Mouse (Mus musculus): Measurements from ENCODE around the gene Spem2. TPM values are rescaled to one million over a fixed set of nuclear protein-coding genes. Genes with fewer than 3 reads are reported as not detected.
"Not testable (repeated sequence)": the region's sequence is repeated elsewhere in the genome, so short reads cannot be mapped to it uniquely, and the experiment has no call there.

Gene Spem2
- not detected in 2 replicates for polyA plus RNA-seq (2016; fragmentation: Nextera tagmentation; extraction: Ambion mirVana)

- 89% methylated on average over 2 of the region's 2 CpGs for WGBS
- no peak within 1 kb of the TSS for H3K4me3 ChIP-seq
Observed at GRCm38 (mm10) chr11:69818365-69818764, at the start of gene Spem2. Gene Spem2, minus strand, starts transcription at chr11:69818465.

DNA sequence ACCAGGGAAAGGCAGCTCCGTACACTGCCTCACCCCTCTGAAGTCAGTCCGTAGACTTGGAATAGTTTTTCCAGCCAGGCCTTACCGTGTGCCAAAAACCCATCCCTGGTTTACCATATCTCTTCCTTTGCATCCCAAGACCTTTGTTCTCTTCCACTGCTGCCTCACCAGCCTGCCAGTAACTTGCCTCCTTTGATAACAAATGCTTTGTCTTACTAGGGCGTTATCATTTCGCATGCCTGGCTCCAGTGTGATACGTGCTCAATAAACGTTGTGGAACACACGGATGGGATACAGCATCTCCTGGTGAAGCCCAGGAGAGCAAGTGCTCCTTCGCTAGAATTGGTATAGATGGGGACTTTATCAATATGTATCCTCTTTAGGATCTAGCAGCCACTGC is 49.1 kb upstream of the Spem2 start:
- Histone ChIP-seq H3K4me3 (no peak overlapping the region), H3K27ac (no peak overlapping the region), H3K27me3 (ENCODE audit: low read depth, poor library complexity, severe bottlenecking) (no peaks in the 10 kb centered on the region), H3K9me3 (replicated peaks) (no peaks in the 10 kb centered on the region), H3K4me1 (peaks cover 5% of the 10 kb centered on the region; the same call in 1 of the 2 replicates), H3K36me3 (no peaks in the 10 kb centered on the region)
- 72% methylated on average over 9 of the region's 9 CpGs for WGBS
- DNase-seq (ENCODE audit: low spot score) = no peak

More at GRCm38 (mm10) chr11:69818365-69818764, at the start of gene Spem2:
- Histone ChIP-seq H3K27me3 (ENCODE audit: low read depth, poor library complexity, severe bottlenecking) (no peaks in the 10 kb centered on the region), H3K27ac (no peak within 1 kb of the TSS), H3K4me1 (no peaks in the 10 kb centered on the region), H3K36me3 (no peaks in the 10 kb centered on the region), H3K9me3 (replicated peaks) (no peaks in the 10 kb centered on the region)
- no peak for DNase-seq (ENCODE audit: low spot score)

GRCm38 (mm10) chr11:69865561-69865960 is 47.3 kb upstream of the Spem2 start:
- Histone ChIP-seq H3K27ac (no peak overlapping the region), H3K4me1 (peaks cover 5% of the 10 kb centered on the region; the same call in 1 of the 2 replicates), H3K27me3 (ENCODE audit: low read depth, poor library complexity, severe bottlenecking) (no peaks in the 10 kb centered on the region), H3K36me3 (no peaks in the 10 kb centered on the region), H3K9me3 (replicated peaks) (no peaks in the 10 kb centered on the region), H3K4me3 (no peak overlapping the region)
- no peak for DNase-seq (ENCODE audit: low spot score)
- WGBS = 88% methylated on average over 9 of the region's 9 CpGs

GRCm38 (mm10) chr11:69864138-69864860 is 46.0 kb upstream of the Spem2 start:
- Histone ChIP-seq H3K36me3 (no peaks in the 10 kb centered on the region), H3K4me1 (no peaks in the 10 kb centered on the region), H3K4me3 (no peak overlapping the region), H3K27me3 (ENCODE audit: low read depth, poor library complexity, severe bottlenecking) (peaks cover 11% of the 10 kb centered on the region), H3K27ac (no peak overlapping the region), H3K9me3 (replicated peaks) (no peaks in the 10 kb centered on the region)
- WGBS = 63% methylated on average over 8 of the region's 8 CpGs
- DNase-seq (ENCODE audit: low spot score) = no peak

GRCm38 (mm10) chr11:69863729-69864128 is 45.5 kb upstream of the Spem2 start:
- peaks cover 16% of the 10 kb centered on the region for H3K27me3 ChIP-seq (ENCODE audit: low read depth, poor library complexity, severe bottlenecking)
- H3K4me3 ChIP-seq; DNase-seq (ENCODE audit: low spot score); H3K27ac ChIP-seq; H3K36me3 ChIP-seq; H3K9me3 ChIP-seq (replicated peaks); H3K4me1 ChIP-seq: not testable (repeated sequence)
- WGBS = 82% methylated on average over 3 of the region's 3 CpGs

DNA sequence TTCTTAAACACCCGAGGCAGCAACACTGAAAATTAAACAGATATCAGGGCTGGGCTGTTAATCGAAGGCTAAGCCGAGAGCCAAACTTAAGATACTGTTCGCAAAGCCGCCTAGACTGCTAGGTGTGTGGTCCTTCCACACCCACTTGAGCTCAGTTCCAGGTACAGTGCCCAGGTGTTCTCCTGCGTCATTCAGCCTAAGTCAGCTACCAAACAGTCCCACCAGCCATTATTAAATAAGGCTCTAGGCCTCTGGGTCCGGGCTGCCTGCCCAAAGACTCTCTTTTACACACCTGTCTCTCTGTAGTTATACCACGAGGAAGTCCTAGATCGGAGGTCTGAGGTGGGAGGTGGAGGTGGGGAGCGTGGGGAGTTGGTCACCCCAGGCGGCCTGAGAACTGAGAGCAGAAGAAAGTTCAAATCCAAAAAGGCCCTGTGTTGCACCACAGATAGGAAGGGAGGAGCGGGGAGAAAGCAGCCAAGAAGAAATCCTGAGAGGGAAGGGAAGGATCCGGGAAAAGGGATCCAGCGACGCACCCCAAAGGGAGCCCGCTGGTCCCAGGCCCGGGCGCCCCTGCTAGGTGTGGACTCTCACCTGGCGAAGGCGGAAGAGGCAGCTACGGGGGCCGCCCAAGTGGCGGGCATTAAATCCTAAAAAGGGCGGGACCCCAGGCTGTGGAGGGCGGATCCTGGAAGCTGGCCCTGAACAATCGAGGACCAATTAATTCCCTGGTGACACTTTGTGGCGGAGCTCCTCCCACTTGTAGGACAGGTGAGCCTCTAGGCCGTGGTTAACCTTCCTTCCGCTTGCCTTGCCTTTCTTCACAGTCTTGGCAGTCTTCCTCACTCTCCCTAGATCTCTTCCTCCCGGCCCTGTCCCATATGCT is 40.1 kb upstream of the Spem2 start, which contains the start of gene Tnk1:
Gene Tnk1 (minus strand): TSS at position 618 of the 886 bp plus-strand sequence.
- H3K9me3 ChIP-seq (replicated peaks) = no peaks in the 10 kb centered on the region
- peaks cover 27% of the 10 kb centered on the region for H3K4me1 ChIP-seq
- peak within 1 kb of the TSS; percentile 20; the same call in 1 of the 2 replicates for H3K4me3 ChIP-seq
- H3K36me3 ChIP-seq = no peaks in the 10 kb centered on the region
- H3K27me3 ChIP-seq (ENCODE audit: low read depth, poor library complexity, severe bottlenecking) = peaks cover 50% of the 10 kb centered on the region
- DNase-seq (ENCODE audit: low spot score) = no peak
- no peak within 1 kb of the TSS for H3K27ac ChIP-seq
- WGBS = 19% methylated on average over 30 of the region's 30 CpGs

GRCm38 (mm10) chr11:69855347-69855746 is 37.1 kb upstream of the Spem2 start:
- peaks cover 50% of the 10 kb centered on the region for H3K27me3 ChIP-seq (ENCODE audit: low read depth, poor library complexity, severe bottlenecking)
- 24% methylated on average over 16 of the region's 16 CpGs for WGBS
- H3K4me3 ChIP-seq = peak overlapping the region; percentile 2
- DNase-seq (ENCODE audit: low spot score) = peak; percentile 78
- H3K9me3 ChIP-seq (replicated peaks) = no peaks in the 10 kb centered on the region
- peak overlapping the region; percentile 53; the same call in 1 of the 2 replicates for H3K27ac ChIP-seq
- H3K36me3 ChIP-seq = peaks cover 29% of the 10 kb centered on the region
- peaks cover 42% of the 10 kb centered on the region for H3K4me1 ChIP-seq

DNA sequence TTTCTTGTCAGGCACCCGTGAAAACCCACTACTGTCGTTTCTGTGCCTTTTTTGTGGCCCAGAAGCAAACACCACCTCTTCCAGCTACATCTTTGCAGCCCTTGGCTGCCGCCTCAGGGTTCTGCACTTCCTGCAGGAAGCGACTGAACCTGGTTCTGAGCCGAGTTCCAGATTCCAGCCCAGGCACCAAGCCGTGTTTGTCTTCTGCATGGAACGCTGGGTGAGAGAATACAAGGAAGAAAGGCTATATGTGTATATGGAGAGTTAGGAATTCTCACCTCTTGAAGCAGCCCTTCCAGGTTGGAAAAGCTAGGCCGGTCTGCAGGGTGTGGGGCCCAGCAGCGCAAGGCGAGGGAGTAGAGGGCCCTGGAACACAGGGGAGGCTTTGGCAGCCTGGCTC is 36.4 kb upstream of the Spem2 start:
- Histone ChIP-seq H3K9me3 (replicated peaks) (no peaks in the 10 kb centered on the region), H3K27ac (0 out of 2 replicates have a peak overlapping the region, but pooled peaks have one; percentile 53), H3K36me3 (peaks cover 35% of the 10 kb centered on the region), H3K27me3 (ENCODE audit: low read depth, poor library complexity, severe bottlenecking) (peaks cover 43% of the 10 kb centered on the region), H3K4me3 (no peak overlapping the region), H3K4me1 (peaks cover 43% of the 10 kb centered on the region)
- WGBS = 87% methylated on average over 10 of the region's 10 CpGs
- no peak for DNase-seq (ENCODE audit: low spot score)

DNA sequence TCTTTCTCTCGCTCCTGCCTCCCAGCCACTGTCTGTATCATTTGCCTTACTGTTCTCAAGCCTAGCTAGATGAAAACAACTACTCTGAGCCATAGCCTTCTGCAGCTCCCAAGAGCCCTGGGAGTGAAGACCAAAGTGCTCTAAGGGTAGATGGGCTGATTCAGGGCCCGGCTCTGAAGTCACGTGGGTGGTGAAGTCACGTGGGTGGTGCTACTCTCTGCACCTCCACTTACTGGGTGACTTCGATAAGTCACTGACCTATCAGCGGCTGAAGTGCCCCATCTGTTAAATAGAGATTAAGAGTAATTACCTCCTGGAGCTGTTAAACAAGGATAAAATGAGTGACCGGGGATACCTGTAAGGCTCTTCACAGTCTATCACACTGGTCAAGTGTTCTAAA is 35.7 kb upstream of the Spem2 start:
- Histone ChIP-seq H3K4me3 (no peak overlapping the region), H3K27ac (0 out of 2 replicates have a peak overlapping the region, but pooled peaks have one; percentile 19), H3K9me3 (replicated peaks) (no peaks in the 10 kb centered on the region), H3K27me3 (ENCODE audit: low read depth, poor library complexity, severe bottlenecking) (peaks cover 36% of the 10 kb centered on the region), H3K36me3 (peaks cover 42% of the 10 kb centered on the region), H3K4me1 (peaks cover 43% of the 10 kb centered on the region)
- 77% methylated on average over 7 of the region's 7 CpGs for WGBS
- no peak for DNase-seq (ENCODE audit: low spot score)

DNA sequence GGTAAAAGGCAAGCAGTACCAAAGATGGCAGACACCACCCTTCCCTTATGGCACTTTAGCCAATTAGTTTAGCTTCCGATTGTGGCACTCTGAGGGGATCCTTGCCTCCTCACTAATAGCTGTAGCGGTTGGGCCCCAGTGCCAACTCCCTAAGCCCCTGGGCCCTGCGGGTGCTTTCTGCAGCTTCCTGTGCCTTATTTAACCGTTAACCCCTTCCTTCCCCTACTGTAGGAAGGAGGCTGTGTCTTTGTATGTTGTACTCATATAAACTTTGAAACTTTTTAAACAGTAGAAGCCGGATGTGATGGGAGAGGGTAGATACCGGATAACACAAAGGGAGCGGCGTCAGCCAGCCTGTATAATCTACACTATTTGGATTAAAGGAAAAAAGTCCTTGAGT is 32.5 kb upstream of the Spem2 start:
- H3K9me3 ChIP-seq (replicated peaks) = no peaks in the 10 kb centered on the region
- 84% methylated on average over 8 of the region's 8 CpGs for WGBS
- DNase-seq (ENCODE audit: low spot score) = no peak
- H3K4me1 ChIP-seq = peaks cover 59% of the 10 kb centered on the region
- peaks cover 5% of the 10 kb centered on the region; the same call in 1 of the 2 replicates for H3K27me3 ChIP-seq (ENCODE audit: low read depth, poor library complexity, severe bottlenecking)
- H3K27ac ChIP-seq = no peak overlapping the region
- peaks cover 57% of the 10 kb centered on the region for H3K36me3 ChIP-seq
- no peak overlapping the region for H3K4me3 ChIP-seq

- Histone ChIP-seq H3K9me3 (replicated peaks) (no peaks in the 10 kb centered on the region), H3K36me3 (peaks cover 57% of the 10 kb centered on the region), H3K27ac (no peak overlapping the region), H3K4me3 (0 out of 2 replicates have a peak overlapping the region, but pooled peaks have one; percentile 10), H3K27me3 (ENCODE audit: low read depth, poor library complexity, severe bottlenecking) (no peaks in the 10 kb centered on the region), H3K4me1 (peaks cover 58% of the 10 kb centered on the region)
- no peak for DNase-seq (ENCODE audit: low spot score)
- 93% methylated on average over 15 of the region's 15 CpGs for WGBS
Observed at GRCm38 (mm10) chr11:69849884-69850283, 31.6 kb upstream of the Spem2 start.

- H3K4me3 ChIP-seq = no peak overlapping the region
- H3K27ac ChIP-seq = no peak overlapping the region
Observed at GRCm38 (mm10) chr11:69849128-69849527, 30.9 kb upstream of the Spem2 start.

More at GRCm38 (mm10) chr11:69849128-69849527, 30.9 kb upstream of the Spem2 start:
- no peaks in the 10 kb centered on the region for H3K27me3 ChIP-seq (ENCODE audit: low read depth, poor library complexity, severe bottlenecking)
- WGBS = 93% methylated on average over 9 of the region's 9 CpGs
- H3K4me1 ChIP-seq = peaks cover 54% of the 10 kb centered on the region
- H3K9me3 ChIP-seq (replicated peaks) = no peaks in the 10 kb centered on the region
- DNase-seq (ENCODE audit: low spot score) = no peak
- H3K36me3 ChIP-seq = peaks cover 57% of the 10 kb centered on the region

Data from limb, embryonic 10.5 days (tissue).